Mouse (Mus musculus) stomach, postnatal 0 days (tissue): ENCODE results near the gene Cpeb4. TPM values are rescaled to one million over a fixed set of nuclear protein-coding genes. Genes with fewer than 3 reads are reported as not detected.

Source experiments
- ATAC-seq: fragments of 200-750 bp; cut with Nextera tagmentation; 2 replicates; pipeline ENCODE4 v1.8.0; 2017; ENCODE audit not compliant: low FRiP score, low TSS enrichment
- DNase-seq: peaks from one replicate; pipeline ENCODE4 v3.0.0-alpha.2; 2016; ENCODE audit warnings: low spot score
- H3K27ac ChIP-seq: fragments of 300-500 bp; sonication (generic); replicated peaks from 2 replicates; pipeline ENCODE4 v1.5.1; 2014; ENCODE audit warnings: mild to moderate bottlenecking, control low read depth
- H3K27me3 ChIP-seq: fragments of 300-500 bp; sonication (generic); 2 replicates; pipeline ENCODE4 v1.6.1; 2014; ENCODE audit warnings: low read length; ENCODE audit not compliant: control insufficient read depth, insufficient read depth
- H3K36me3 ChIP-seq: fragments of 300-500 bp; sonication (generic); 2 replicates; pipeline ENCODE4 v1.6.1; 2014; ENCODE audit warnings: low read length, mixed read lengths; ENCODE audit not compliant: control insufficient read depth, insufficient read depth
- H3K4me1 ChIP-seq: fragments of 300-500 bp; sonication (generic); replicated peaks from 2 replicates; pipeline ENCODE4 v1.6.1; 2014; ENCODE audit warnings: antibody characterized with exemption; ENCODE audit not compliant: control insufficient read depth, insufficient read depth
- H3K4me2 ChIP-seq: fragments of 300-500 bp; sonication (generic); replicated peaks from 2 replicates; pipeline ENCODE4 v1.6.1; 2014; ENCODE audit warnings: low read depth, mild to moderate bottlenecking, control low read depth, moderate library complexity
- H3K4me3 ChIP-seq: fragments of 300-500 bp; sonication (generic); 2 replicates; pipeline ENCODE4 v1.5.1; 2014; ENCODE audit warnings: low read depth, low read length, control low read depth
- H3K9ac ChIP-seq: fragments of 300-500 bp; sonication (generic); 2 replicates; pipeline ENCODE4 v1.6.1; 2014; ENCODE audit warnings: mild to moderate bottlenecking, low read length, control low read depth, mixed read lengths
- H3K9me3 ChIP-seq: fragments of 300-500 bp; sonication (generic); 2 replicates; pipeline ENCODE4 v1.6.1; 2016; ENCODE audit warnings: low read length; ENCODE audit not compliant: control insufficient read depth
- CTCF ChIP-seq: IDR thresholded peaks from 2 replicates; pipeline ENCODE4 v1.5.1; 2016; ENCODE audit warnings: antibody characterized with exemption, low read depth, mild to moderate bottlenecking, moderate library complexity
- EP300 ChIP-seq: optimal IDR thresholded peaks from 2 replicates; pipeline ENCODE3; 2016; ENCODE audit warnings: antibody characterized with exemption
- WGBS: fragments of 180-500 bp; shearing (Covaris S2); extraction: QIAGEN DNeasy Blood & Tissue Kit; methylation state at CpG from one replicate; pipeline ENCODE4 v1.1.7; 2014; 5-methylcytosine and 5-hydroxymethylcytosine counted together
- polyA plus RNA-seq: library from polyadenylated mRNA; unstranded; fragments of >200 nt; fragmentation: Nextera tagmentation; extraction: Ambion mirVana; gene quantifications from 2 replicates; pipeline ENCODE4 v1.2.1, GENCODE M21; 2015

Cpeb4 gene
- polyA plus RNA-seq, 1 experiment from 2014 or later = 5.7 TPM

DNA sequence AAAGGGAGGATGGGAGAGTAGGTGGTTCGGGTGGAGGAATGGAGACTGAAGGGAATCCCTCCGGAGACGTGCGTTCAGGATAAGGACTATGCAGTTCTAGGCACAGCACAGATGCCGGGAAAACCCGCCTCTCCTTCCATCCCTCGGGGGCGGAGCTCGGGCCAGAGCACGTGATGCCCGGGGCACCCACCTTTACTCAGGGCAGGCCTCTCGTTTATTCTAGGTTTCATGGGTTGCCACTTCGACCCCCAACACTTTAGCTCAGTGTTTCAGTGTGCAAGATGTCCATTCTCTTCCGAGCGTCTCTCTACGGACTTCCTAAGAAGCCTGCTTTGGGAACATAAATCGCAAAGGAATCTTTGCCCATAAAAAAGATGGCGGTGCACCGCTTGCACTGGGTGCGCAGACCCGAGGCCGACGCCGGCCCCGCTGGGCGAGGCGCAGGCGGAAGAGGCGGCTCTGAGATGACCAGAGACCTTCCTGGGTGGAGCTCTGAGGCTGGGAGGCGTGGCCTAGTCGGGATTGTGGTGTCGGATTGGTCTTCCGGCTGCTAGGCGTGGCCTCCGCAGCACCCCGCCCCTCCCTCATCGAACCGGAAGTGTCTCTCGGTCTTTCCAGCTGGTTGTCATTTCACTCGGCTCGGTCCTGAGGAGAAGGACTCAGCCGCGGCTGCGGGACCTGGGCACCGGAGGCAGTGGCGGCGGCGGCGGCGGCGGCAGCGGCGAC, 1.6 kb upstream of the Cpeb4 start:
- WGBS = under 1% methylated on average over 51 of the region's 53 CpGs

GRCm38 (mm10) chr11:31871135-31871541, 873 bp upstream of the Cpeb4 start:
- H3K4me1 ChIP-seq = 0 out of 2 replicates have a peak, but pooled peaks cover 5% of the 10 kb centered on the region
- DNase-seq (peak; percentile 48), ATAC-seq (no peak)
- peak overlapping the region; percentile 86 for H3K27ac ChIP-seq
- 0% methylated on average over 20 of the region's 21 CpGs for WGBS
- H3K4me2 ChIP-seq = peak overlapping the region; percentile 90
- H3K9ac ChIP-seq = peak overlapping the region; percentile 87
- H3K4me3 ChIP-seq = peak overlapping the region; percentile 88
- no peaks in the 10 kb centered on the region for H3K27me3 ChIP-seq
- no peak for TF ChIP-seq EP300
- no peak for TF ChIP-seq CTCF
- H3K9me3 ChIP-seq = no peaks in the 10 kb centered on the region
- H3K36me3 ChIP-seq = no peaks in the 10 kb centered on the region

More for the DNA sequence above, 1.6 kb upstream of the Cpeb4 start:
- peak; percentile 100 for ATAC-seq
- peak; percentile 99 for DNase-seq
- no peaks in the 10 kb centered on the region for H3K9me3 ChIP-seq
- H3K4me1 ChIP-seq = 0 out of 2 replicates have a peak, but pooled peaks cover 5% of the 10 kb centered on the region
- H3K4me3 ChIP-seq = peak overlapping the region; percentile 88
- H3K27me3 ChIP-seq = no peaks in the 10 kb centered on the region
- TF ChIP-seq CTCF (no peak), EP300 (peak; percentile 85)
- H3K36me3 ChIP-seq = no peaks in the 10 kb centered on the region
- H3K4me2 ChIP-seq = peak overlapping the region; percentile 90
- peak overlapping the region; percentile 91 for H3K27ac ChIP-seq
- H3K9ac ChIP-seq = peak overlapping the region; percentile 87

- ATAC-seq (no peak), DNase-seq (no peak)
- peak overlapping the region; percentile 63 for H3K4me2 ChIP-seq
- 40% methylated on average over 15 of the region's 15 CpGs for WGBS
- H3K4me3 ChIP-seq = peak overlapping the region; percentile 28
- H3K9me3 ChIP-seq = no peaks in the 10 kb centered on the region
- no peaks in the 10 kb centered on the region for H3K36me3 ChIP-seq
- H3K9ac ChIP-seq = peak overlapping the region; percentile 51
- TF ChIP-seq EP300 = no peak
- TF ChIP-seq CTCF = no peak
- H3K27ac ChIP-seq = peak overlapping the region; percentile 40; the same call in 1 of the 2 replicates
- no peaks in the 10 kb centered on the region for H3K27me3 ChIP-seq
- 0 out of 2 replicates have a peak, but pooled peaks cover 5% of the 10 kb centered on the region for H3K4me1 ChIP-seq
Measured at GRCm38 (mm10) chr11:31872546-31873261, 693 bp downstream of the Cpeb4 start.

GRCm38 (mm10) chr11:31874071-31874470, 2.1 kb downstream of the Cpeb4 start:
- Histone ChIP-seq H3K9ac (0 out of 2 replicates have a peak overlapping the region, but pooled peaks have one; percentile 23), H3K4me1 (0 out of 2 replicates have a peak, but pooled peaks cover 5% of the 10 kb centered on the region), H3K4me2 (peak overlapping the region; percentile 44), H3K27me3 (no peaks in the 10 kb centered on the region), H3K36me3 (no peaks in the 10 kb centered on the region), H3K9me3 (no peaks in the 10 kb centered on the region), H3K27ac (no peak overlapping the region), H3K4me3 (peak overlapping the region; percentile 28)
- TF ChIP-seq EP300 (no peak), CTCF (no peak)
- DNase-seq (no peak), ATAC-seq (no peak)
- 37% methylated on average over 2 of the region's 2 CpGs for WGBS

GRCm38 (mm10) chr11:31883671-31884070, 11.7 kb downstream of the Cpeb4 start:
- no peaks in the 10 kb centered on the region for H3K36me3 ChIP-seq
- no peak overlapping the region for H3K9ac ChIP-seq
- no peak overlapping the region for H3K4me2 ChIP-seq
- DNase-seq = no peak
- no peaks in the 10 kb centered on the region for H3K27me3 ChIP-seq
- TF ChIP-seq CTCF (no peak), EP300 (no peak)
- H3K9me3 ChIP-seq = no peaks in the 10 kb centered on the region
- H3K4me3 ChIP-seq = no peak overlapping the region
- no peak overlapping the region for H3K27ac ChIP-seq
- ATAC-seq = no peak
- no peaks in the 10 kb centered on the region; the same call in 1 of the 2 replicates for H3K4me1 ChIP-seq
- WGBS = 42% methylated on average over 1 of the region's 1 CpGs

DNA sequence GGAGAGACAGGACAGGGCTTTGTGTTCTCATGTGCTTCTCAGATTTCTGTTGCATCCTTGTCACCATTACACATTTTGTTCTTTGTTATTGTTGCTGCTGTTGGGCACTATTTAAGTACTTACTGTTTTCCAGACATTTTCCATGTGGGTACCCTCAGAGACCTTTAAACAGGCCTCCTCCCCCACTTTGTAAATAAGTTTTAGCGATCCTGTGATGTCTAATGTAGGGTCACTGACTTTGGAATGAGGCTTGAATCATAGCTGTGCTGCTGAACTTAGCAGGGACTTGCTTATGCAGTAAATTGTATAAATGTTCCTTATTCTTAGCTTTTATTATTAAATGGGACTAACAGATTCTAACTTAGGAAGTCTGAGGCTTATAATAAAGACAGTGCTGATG, 13.8 kb downstream of the Cpeb4 start:
- Histone ChIP-seq H3K9ac (no peak overlapping the region), H3K4me3 (no peak overlapping the region), H3K27ac (no peak overlapping the region; the same call in 1 of the 2 replicates), H3K36me3 (no peaks in the 10 kb centered on the region), H3K27me3 (no peaks in the 10 kb centered on the region), H3K9me3 (no peaks in the 10 kb centered on the region), H3K4me2 (no peak overlapping the region), H3K4me1 (no peaks in the 10 kb centered on the region; the same call in 1 of the 2 replicates)
- 24% methylated on average over 1 of the region's 1 CpGs for WGBS
- TF ChIP-seq CTCF (no peak), EP300 (no peak)
- no peak for ATAC-seq
- DNase-seq = no peak
